Mouse (Mus musculus) splenic B cell, adult 2 months (primary cell): ENCODE data around the gene Ccdc73.
"Not testable (repeated sequence)": the region's sequence is repeated elsewhere in the genome, so short reads cannot be mapped to it uniquely, and the experiment has no call there.

ENCODE experiments used
- DNase-seq: peaks from one replicate; pipeline ENCODE4 v3.0.0-alpha.2; 2011; ENCODE audit warnings: low read depth, low spot score
- H3K27me3 ChIP-seq: 2 replicates; pipeline ENCODE4 v1.6.1; 2012; ENCODE audit warnings: mild to moderate bottlenecking, low read length, moderate library complexity, mixed read lengths; ENCODE audit not compliant: control insufficient read depth, poor library complexity, insufficient read depth, severe bottlenecking
- H3K36me3 ChIP-seq: 2 replicates; pipeline ENCODE4 v1.6.1; 2012; ENCODE audit warnings: mild to moderate bottlenecking, low read length, moderate library complexity, mixed read lengths; ENCODE audit not compliant: control insufficient read depth, poor library complexity, insufficient read depth, severe bottlenecking

Gene Ccdc73

DNA sequence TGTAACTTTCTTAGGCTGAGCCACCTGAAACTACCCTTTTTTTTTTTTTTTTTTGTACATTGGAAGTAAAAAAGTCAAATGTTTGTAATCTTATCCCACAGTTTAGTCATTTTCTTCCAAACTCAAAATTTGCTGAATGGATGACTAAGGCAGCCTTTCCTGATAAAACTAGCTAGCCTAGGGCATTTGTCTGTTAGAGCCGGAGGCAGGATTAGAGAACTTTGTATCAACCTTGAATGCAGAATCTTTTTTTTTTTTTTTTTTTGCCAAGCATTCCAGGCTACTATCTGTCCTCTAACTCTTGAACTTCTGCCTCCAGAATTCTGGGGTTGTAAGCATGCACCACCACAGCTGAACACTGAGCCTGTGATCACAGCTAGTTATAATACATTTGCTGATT lies 12.8 kb upstream of the Ccdc73 start:
- H3K27me3 ChIP-seq = no peaks in the 10 kb centered on the region; the same call in 1 of the 2 replicates
- no peak for DNase-seq
- no peaks in the 10 kb centered on the region for H3K36me3 ChIP-seq

GRCm38 (mm10) chr2:104855732-104856131 lies 11.9 kb upstream of the Ccdc73 start:
- DNase-seq = no peak
- Histone ChIP-seq H3K36me3 (no peaks in the 10 kb centered on the region), H3K27me3 (no peaks in the 10 kb centered on the region; the same call in 1 of the 2 replicates)

GRCm38 (mm10) chr2:104856218-104856617 lies 11.4 kb upstream of the Ccdc73 start:
- no peaks in the 10 kb centered on the region for H3K36me3 ChIP-seq
- H3K27me3 ChIP-seq = no peaks in the 10 kb centered on the region
- no peak for DNase-seq

- H3K36me3 ChIP-seq, DNase-seq, H3K27me3 ChIP-seq: not testable (repeated sequence)
These were observed 9.5 kb upstream of the Ccdc73 start for GRCm38 (mm10) chr2:104858083-104858482.

DNA sequence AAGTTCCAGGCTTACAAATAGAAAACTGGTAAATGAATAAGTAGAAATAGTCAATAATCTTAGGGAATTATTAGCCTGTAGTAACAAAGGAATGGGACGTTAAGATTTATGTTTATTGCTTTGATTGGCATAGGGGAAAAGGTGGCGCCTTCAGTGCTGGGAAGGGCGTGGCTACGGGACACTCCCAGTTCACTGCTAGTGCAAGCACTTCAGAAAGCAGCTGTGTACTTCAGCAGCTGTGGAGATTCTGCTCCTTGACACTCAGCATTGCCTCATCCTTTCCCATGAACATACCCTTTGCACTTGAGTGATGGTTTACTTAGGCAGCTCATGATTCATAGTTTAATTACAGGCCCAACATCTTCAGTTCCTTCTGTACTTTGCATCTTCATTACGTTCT lies 8.5 kb upstream of the Ccdc73 start:
- no peaks in the 10 kb centered on the region for H3K27me3 ChIP-seq
- no peaks in the 10 kb centered on the region for H3K36me3 ChIP-seq
- DNase-seq = no peak

- no peaks in the 10 kb centered on the region for H3K27me3 ChIP-seq
- DNase-seq = no peak
These were observed 7.2 kb upstream of the Ccdc73 start for GRCm38 (mm10) chr2:104860426-104860825.

DNA sequence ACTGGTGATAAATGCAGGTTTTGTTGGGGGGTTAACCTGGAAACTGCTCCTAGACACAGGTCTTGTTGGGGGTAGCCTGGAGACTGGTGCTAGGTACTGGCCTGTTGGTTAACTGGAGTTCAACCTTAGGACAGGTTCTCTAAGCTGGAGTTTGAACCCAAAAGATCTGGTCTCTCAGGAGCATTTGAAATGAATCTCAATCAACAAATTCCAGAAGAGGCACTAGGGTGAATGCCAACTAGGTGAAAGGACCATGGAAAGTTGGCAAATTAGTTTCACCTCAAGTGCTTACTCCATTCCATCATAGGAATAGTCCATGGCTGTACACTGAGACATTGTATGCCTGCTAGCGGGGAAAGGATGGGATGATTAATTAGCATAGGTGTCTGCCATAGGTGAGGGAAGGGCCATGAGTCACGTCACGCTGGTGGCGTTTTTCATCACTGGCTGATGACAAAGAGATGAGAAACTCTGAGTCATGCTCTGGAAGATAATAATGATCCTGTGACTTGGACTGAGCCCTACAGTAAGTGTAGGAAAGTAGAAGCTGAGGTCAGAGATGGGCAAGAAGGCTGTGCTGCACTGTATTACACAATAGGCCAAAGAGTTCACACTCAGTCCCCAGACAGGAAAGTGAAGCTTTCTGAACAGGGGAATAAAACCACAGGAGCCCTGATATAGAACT lies 3.3 kb upstream of the Ccdc73 start:
- H3K36me3 ChIP-seq = no peaks in the 10 kb centered on the region
- no peak for DNase-seq
- H3K27me3 ChIP-seq = no peaks in the 10 kb centered on the region

More at GRCm38 (mm10) chr2:104860426-104860825, 7.2 kb upstream of the Ccdc73 start:
- no peaks in the 10 kb centered on the region for H3K36me3 ChIP-seq

GRCm38 (mm10) chr2:104869101-104869500 lies 1.5 kb downstream of the Ccdc73 start:
- Histone ChIP-seq H3K36me3 (no peaks in the 10 kb centered on the region), H3K27me3 (no peaks in the 10 kb centered on the region)
- no peak for DNase-seq

DNA sequence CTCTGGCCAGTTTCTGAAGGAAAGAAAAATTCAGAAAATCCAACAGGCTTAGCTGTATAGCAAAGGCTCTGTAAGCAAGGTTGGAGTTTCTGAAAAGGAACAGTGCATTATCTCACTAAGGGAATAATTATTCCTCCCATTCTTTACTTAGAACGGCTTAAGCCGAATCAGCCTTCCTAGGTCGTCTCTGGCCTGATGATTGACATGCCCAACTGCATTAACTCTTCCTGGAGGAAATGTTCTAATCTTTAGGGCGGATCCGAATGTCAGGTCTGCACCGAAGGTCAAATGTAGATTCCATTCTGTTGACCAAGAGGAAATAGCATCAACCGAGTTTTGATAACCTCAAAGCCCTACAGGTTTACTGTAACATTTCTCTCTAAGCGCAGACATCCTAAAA lies 11.2 kb downstream of the Ccdc73 start:
- H3K36me3 ChIP-seq = no peaks in the 10 kb centered on the region
- H3K27me3 ChIP-seq = no peaks in the 10 kb centered on the region
- no peak for DNase-seq

DNA sequence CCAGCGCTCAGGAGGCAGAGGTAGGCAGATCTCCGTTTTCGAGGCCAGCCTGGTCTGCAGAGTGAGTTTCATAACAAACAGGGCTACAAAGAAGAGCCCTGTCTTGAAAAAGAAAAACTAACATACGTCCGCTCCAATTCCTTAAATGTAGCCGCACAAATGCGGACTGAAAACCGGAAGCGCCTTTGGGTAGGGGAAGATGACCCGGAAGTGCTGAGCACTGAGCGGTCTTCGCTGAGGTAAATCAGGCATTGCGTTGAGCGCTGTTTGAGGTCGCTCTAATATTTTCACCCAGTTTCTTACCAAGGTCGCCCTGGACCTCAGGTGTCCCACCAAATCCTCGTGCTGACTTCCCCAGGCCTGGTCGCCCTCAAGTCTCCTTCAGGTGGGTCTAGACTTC lies 18.5 kb downstream of the Ccdc73 start:
- no peak for DNase-seq
- no peaks in the 10 kb centered on the region for H3K36me3 ChIP-seq
- H3K27me3 ChIP-seq = no peaks in the 10 kb centered on the region

DNA sequence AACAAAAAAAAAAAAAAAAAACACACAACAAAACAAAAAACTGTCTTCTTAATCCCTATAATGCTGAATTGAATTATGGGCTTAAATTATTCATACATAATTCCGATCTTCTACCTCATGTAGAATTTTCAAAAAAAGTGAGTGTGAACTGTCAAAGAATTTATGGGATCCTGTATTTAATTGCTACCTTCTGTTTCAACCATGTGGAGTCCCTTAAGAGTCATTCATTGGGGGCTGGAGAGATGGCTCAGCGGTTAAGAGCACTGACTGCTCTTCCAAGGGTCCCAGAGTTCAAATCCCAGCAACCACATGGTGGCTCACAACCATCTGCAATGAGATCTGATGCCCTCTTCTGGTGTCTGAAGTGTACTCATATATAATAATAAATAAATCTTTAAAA lies 19.7 kb downstream of the Ccdc73 start:
- not testable (repeated sequence) for H3K27me3 ChIP-seq, DNase-seq, H3K36me3 ChIP-seq

DNA sequence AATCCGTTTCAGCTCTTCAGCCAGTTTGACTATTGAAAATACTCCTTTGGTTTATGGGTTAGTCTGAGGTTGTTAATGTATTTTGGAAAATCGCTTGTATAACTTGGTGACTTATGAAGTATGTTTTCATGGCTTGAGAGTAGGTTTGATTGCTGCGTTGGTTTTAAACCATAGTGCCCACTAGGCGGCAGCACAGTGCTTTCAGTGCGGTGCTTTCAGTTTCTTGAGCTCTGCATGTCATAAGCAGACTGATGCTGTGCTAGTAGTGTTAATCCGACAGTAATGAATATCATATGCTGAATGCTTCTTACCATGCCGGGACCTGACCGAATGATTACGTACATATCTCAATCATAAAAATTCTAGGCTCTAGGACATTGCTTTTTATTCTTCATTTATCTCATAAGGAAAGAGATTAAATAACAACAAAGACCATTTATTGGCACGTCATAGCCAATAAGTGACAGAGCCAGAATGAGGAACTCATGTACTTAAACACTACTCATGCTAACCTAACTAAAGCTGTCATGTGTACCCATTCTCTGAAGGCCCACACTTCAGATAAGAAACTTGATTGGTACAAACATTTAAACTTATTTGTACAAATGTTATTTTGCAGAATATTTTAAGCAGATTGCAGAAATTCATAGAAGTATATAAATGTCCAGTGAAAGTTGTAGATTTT lies 20.4 kb downstream of the Ccdc73 start:
- Histone ChIP-seq H3K27me3 (no peaks in the 10 kb centered on the region), H3K36me3 (no peaks in the 10 kb centered on the region)
- peak; percentile 84 for DNase-seq

- no peaks in the 10 kb centered on the region for H3K36me3 ChIP-seq
- no peak for DNase-seq
- H3K27me3 ChIP-seq = 0 out of 2 replicates have a peak, but pooled peaks cover 2% of the 10 kb centered on the region
These were observed 32.4 kb downstream of the Ccdc73 start for GRCm38 (mm10) chr2:104899975-104900374.

DNA sequence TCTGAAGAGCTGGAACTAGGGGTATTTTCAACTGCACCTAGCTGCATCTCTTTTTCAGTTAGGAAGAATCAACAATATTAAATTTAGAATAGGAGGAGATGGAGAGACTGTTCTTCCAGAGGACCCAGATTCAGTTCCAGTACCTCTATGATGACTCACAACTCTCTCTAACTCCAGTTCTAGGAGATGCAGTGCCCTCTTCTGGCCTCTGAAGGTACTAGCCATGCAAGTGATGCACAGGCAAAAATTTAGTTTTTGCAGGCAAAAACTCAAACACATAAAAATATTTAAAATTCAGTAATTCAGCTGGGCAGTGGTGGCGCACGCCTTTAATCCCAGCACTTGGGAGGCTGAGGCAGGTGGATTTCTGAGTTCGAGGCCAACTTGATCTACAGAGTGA lies 48.1 kb downstream of the Ccdc73 start:
- no peaks in the 10 kb centered on the region for H3K27me3 ChIP-seq
- peak; percentile 18 for DNase-seq
- no peaks in the 10 kb centered on the region for H3K36me3 ChIP-seq

- Histone ChIP-seq H3K36me3 (no peaks in the 10 kb centered on the region), H3K27me3 (no peaks in the 10 kb centered on the region)
- no peak for DNase-seq
These were observed 96.9 kb downstream of the Ccdc73 start for GRCm38 (mm10) chr2:104964492-104964891.
